Mouse (Mus musculus) heart, embryonic 10.5 days (tissue): ENCODE results near the gene Ifrd1. TPM values are rescaled to one million over a fixed set of nuclear protein-coding genes. Genes with fewer than 3 reads are reported as not detected.

Experiments used
- DNase-seq: peaks from one replicate; pipeline ENCODE4 v3.0.0-alpha.2; 2017; ENCODE audit warnings: low spot score
- H3K27ac ChIP-seq: fragments of 300-500 bp; sonication (generic); 2 replicates; pipeline ENCODE4 v1.5.1; 2016; ENCODE audit warnings: mild to moderate bottlenecking
- H3K27me3 ChIP-seq: fragments of 300-500 bp; sonication (generic); 2 replicates; pipeline ENCODE4 v1.6.1; 2016; ENCODE audit warnings: mild to moderate bottlenecking; ENCODE audit not compliant: poor library complexity, insufficient read depth, severe bottlenecking
- H3K36me3 ChIP-seq: fragments of 300-500 bp; sonication (generic); 2 replicates; pipeline ENCODE4 v1.6.1; 2016; ENCODE audit warnings: mild to moderate bottlenecking, moderate library complexity
- H3K4me1 ChIP-seq: fragments of 300-500 bp; sonication (generic); 2 replicates; pipeline ENCODE4 v1.6.1; 2016; ENCODE audit warnings: mild to moderate bottlenecking
- H3K4me3 ChIP-seq: fragments of 300-500 bp; sonication (generic); 2 replicates; pipeline ENCODE4 v1.5.1; 2016; ENCODE audit warnings: mild to moderate bottlenecking, moderate library complexity
- H3K9me3 ChIP-seq: fragments of 300-500 bp; sonication (generic); 2 replicates; pipeline ENCODE4 v1.6.1; 2016; ENCODE audit warnings: mild to moderate bottlenecking, moderate library complexity
- WGBS: fragments of 180-500 bp; shearing (Covaris S2); methylation state at CpG from one replicate; pipeline ENCODE4 v1.1.7; 2016; 5-methylcytosine and 5-hydroxymethylcytosine counted together
- polyA plus RNA-seq: library from polyadenylated mRNA; unstranded; fragments of >200 nt; fragmentation: Nextera tagmentation; extraction: Ambion mirVana; gene quantifications from 2 replicates; pipeline ENCODE4 v1.2.1, GENCODE M21; 2016

Ifrd1 gene
- 95.0 and 98.2 TPM in 2 replicates for polyA plus RNA-seq

- peaks cover 23% of the 10 kb centered on the region for H3K4me1 ChIP-seq
- H3K27me3 ChIP-seq, result no peaks in the 10 kb centered on the region
- no peaks in the 10 kb centered on the region for H3K9me3 ChIP-seq
- no peak for DNase-seq
- peak within 1 kb of the TSS; percentile 63; the same call in 1 of the 2 replicates for H3K27ac ChIP-seq
- H3K4me3 ChIP-seq, result no peak within 1 kb of the TSS
- no peaks in the 10 kb centered on the region for H3K36me3 ChIP-seq
- WGBS, result 78% methylated on average over 5 of the region's 5 CpGs
These were observed at the start of gene Ifrd1 for GRCm38 (mm10) chr12:40248454-40249180. Gene Ifrd1, minus strand, starts transcription at chr12:40248504.

GRCm38 (mm10) chr12:40286539-40286938 is 38.2 kb upstream of the Ifrd1 start:
- H3K9me3 ChIP-seq, result peaks cover 12% of the 10 kb centered on the region
- H3K4me3 ChIP-seq, result no peak overlapping the region
- no peaks in the 10 kb centered on the region for H3K36me3 ChIP-seq
- H3K27ac ChIP-seq, result no peak overlapping the region
- H3K4me1 ChIP-seq, result no peaks in the 10 kb centered on the region
- no peaks in the 10 kb centered on the region for H3K27me3 ChIP-seq
- WGBS, result 84% methylated on average over 4 of the region's 4 CpGs
- DNase-seq, result no peak

- no peaks in the 10 kb centered on the region for H3K36me3 ChIP-seq
- H3K4me1 ChIP-seq, result no peaks in the 10 kb centered on the region
- no peak overlapping the region for H3K27ac ChIP-seq
- H3K27me3 ChIP-seq, result no peaks in the 10 kb centered on the region
- H3K9me3 ChIP-seq, result no peaks in the 10 kb centered on the region
- DNase-seq, result no peak
- WGBS, result 88% methylated on average over 4 of the region's 4 CpGs
- H3K4me3 ChIP-seq, result no peak overlapping the region
These were observed 32.5 kb upstream of the Ifrd1 start for GRCm38 (mm10) chr12:40280596-40281325.

GRCm38 (mm10) chr12:40277581-40277980 is 29.3 kb upstream of the Ifrd1 start:
- H3K9me3 ChIP-seq, result no peaks in the 10 kb centered on the region
- 85% methylated on average over 3 of the region's 3 CpGs for WGBS

GRCm38 (mm10) chr12:40274931-40275330 is 26.6 kb upstream of the Ifrd1 start:
- Histone ChIP-seq H3K9me3 (no peaks in the 10 kb centered on the region), H3K4me1 (no peaks in the 10 kb centered on the region), H3K4me3 (no peak overlapping the region), H3K27me3 (no peaks in the 10 kb centered on the region), H3K27ac (no peak overlapping the region), H3K36me3 (no peaks in the 10 kb centered on the region)
- no peak for DNase-seq

More at GRCm38 (mm10) chr12:40277581-40277980, 29.3 kb upstream of the Ifrd1 start:
- H3K27me3 ChIP-seq, result no peaks in the 10 kb centered on the region
- no peak overlapping the region for H3K4me3 ChIP-seq
- H3K36me3 ChIP-seq, result no peaks in the 10 kb centered on the region
- DNase-seq, result no peak
- no peak overlapping the region for H3K27ac ChIP-seq
- H3K4me1 ChIP-seq, result no peaks in the 10 kb centered on the region

GRCm38 (mm10) chr12:40273339-40273738 is 25.0 kb upstream of the Ifrd1 start:
- Histone ChIP-seq H3K4me3 (no peak overlapping the region), H3K4me1 (no peaks in the 10 kb centered on the region), H3K27me3 (no peaks in the 10 kb centered on the region), H3K9me3 (no peaks in the 10 kb centered on the region), H3K36me3 (no peaks in the 10 kb centered on the region), H3K27ac (no peak overlapping the region)
- DNase-seq, result no peak
- 61% methylated on average over 4 of the region's 4 CpGs for WGBS

- Histone ChIP-seq H3K9me3 (no peaks in the 10 kb centered on the region), H3K27me3 (no peaks in the 10 kb centered on the region), H3K4me3 (no peak overlapping the region), H3K36me3 (no peaks in the 10 kb centered on the region), H3K27ac (no peak overlapping the region), H3K4me1 (no peaks in the 10 kb centered on the region)
- 90% methylated on average over 4 of the region's 4 CpGs for WGBS
- no peak for DNase-seq
These were observed 24.4 kb upstream of the Ifrd1 start for GRCm38 (mm10) chr12:40272710-40273109.

GRCm38 (mm10) chr12:40268313-40268712 is 20.0 kb upstream of the Ifrd1 start:
- no peak for DNase-seq
- WGBS, result 69% methylated on average over 2 of the region's 2 CpGs
- no peaks in the 10 kb centered on the region for H3K4me1 ChIP-seq
- no peak overlapping the region for H3K27ac ChIP-seq
- no peak overlapping the region for H3K4me3 ChIP-seq
- no peaks in the 10 kb centered on the region for H3K9me3 ChIP-seq
- no peaks in the 10 kb centered on the region for H3K27me3 ChIP-seq
- H3K36me3 ChIP-seq, result no peaks in the 10 kb centered on the region

GRCm38 (mm10) chr12:40263712-40264111 is 15.4 kb upstream of the Ifrd1 start:
- no peak for DNase-seq
- H3K9me3 ChIP-seq, result no peaks in the 10 kb centered on the region
- no peak overlapping the region for H3K27ac ChIP-seq
- H3K27me3 ChIP-seq, result no peaks in the 10 kb centered on the region
- no peaks in the 10 kb centered on the region for H3K4me1 ChIP-seq
- no peak overlapping the region for H3K4me3 ChIP-seq
- H3K36me3 ChIP-seq, result no peaks in the 10 kb centered on the region
- 93% methylated on average over 4 of the region's 4 CpGs for WGBS

- WGBS, result 89% methylated on average over 6 of the region's 6 CpGs
- Histone ChIP-seq H3K4me3 (no peak overlapping the region), H3K9me3 (no peaks in the 10 kb centered on the region), H3K27me3 (no peaks in the 10 kb centered on the region), H3K4me1 (no peaks in the 10 kb centered on the region), H3K36me3 (no peaks in the 10 kb centered on the region), H3K27ac (no peak overlapping the region)
- DNase-seq, result no peak
These were observed 14.7 kb upstream of the Ifrd1 start for GRCm38 (mm10) chr12:40263006-40263405.

- Histone ChIP-seq H3K4me3 (no peak overlapping the region), H3K4me1 (no peaks in the 10 kb centered on the region), H3K9me3 (no peaks in the 10 kb centered on the region), H3K36me3 (no peaks in the 10 kb centered on the region), H3K27me3 (no peaks in the 10 kb centered on the region), H3K27ac (no peak overlapping the region)
- WGBS, result 84% methylated on average over 6 of the region's 6 CpGs
- DNase-seq, result no peak
These were observed 10.2 kb upstream of the Ifrd1 start for GRCm38 (mm10) chr12:40258462-40259000.

- Histone ChIP-seq H3K4me3 (no peak overlapping the region), H3K27me3 (no peaks in the 10 kb centered on the region), H3K9me3 (no peaks in the 10 kb centered on the region), H3K36me3 (no peaks in the 10 kb centered on the region), H3K27ac (no peak overlapping the region), H3K4me1 (no peaks in the 10 kb centered on the region)
- WGBS, result 4% methylated on average over 8 of the region's 8 CpGs
- DNase-seq, result no peak
These were observed 8.9 kb upstream of the Ifrd1 start for GRCm38 (mm10) chr12:40257226-40257625.

- DNase-seq, result no peak
- no peaks in the 10 kb centered on the region for H3K4me1 ChIP-seq
- no peak overlapping the region for H3K4me3 ChIP-seq
- no peak overlapping the region for H3K27ac ChIP-seq
- no peaks in the 10 kb centered on the region for H3K9me3 ChIP-seq
- no peaks in the 10 kb centered on the region for H3K36me3 ChIP-seq
- 84% methylated on average over 2 of the region's 2 CpGs for WGBS
- H3K27me3 ChIP-seq, result no peaks in the 10 kb centered on the region
These were observed 8.2 kb upstream of the Ifrd1 start for GRCm38 (mm10) chr12:40256543-40256942.
